Mouse (Mus musculus): ENCODE results near the gene Alg9.

- TF ChIP-seq POLR2A (IDR thresholded peaks at IDR 0.05; ENCODE audit: borderline replicate concordance, control insufficient read depth, low read depth, low read length) (no peak), CTCF (IDR thresholded peaks at IDR 0.05; ENCODE audit: control insufficient read depth, insufficient read depth, low read length) (no peak)
These were observed 33.7 kb downstream of the Alg9 start for GRCm38 (mm10) chr9:50808471-50808870.
